Mouse (Mus musculus): ENCODE results near the gene Oaz2.

GRCm38 (mm10) chr9:65635766-65636165 is 32.0 kb upstream of the Oaz2 start:
- TF ChIP-seq CTCF (conservative IDR thresholded peaks at IDR 0.05; ENCODE audit: low read length) (no peak), POU5F1 (IDR thresholded peaks at IDR 0.05; ENCODE audit: borderline replicate concordance, low read length) (no peak)

All from E14TG2a.4 (cell line).